ENCODE assay signal across 8 mouse cellular contexts in genomic region chr11:117792281-117792888, GRCm38 (mm10). TPM values are rescaled to one million over a fixed set of nuclear protein-coding genes. Genes with fewer than 3 reads are reported as not detected.
DNase-seq lines count a peak whose midpoint lies in the region; ATAC-seq and TF ChIP-seq lines count a peak whose summit lies in the region.

No protein-coding gene starts in this region.

- H3K4me2 ChIP-seq in heart, embryonic 11.5 days, result peak overlapping the region; percentile 66

- H3K36me3 ChIP-seq in heart, embryonic 11.5 days (ENCODE audit: control insufficient read depth, insufficient read depth, low read length), result no peaks in the 10 kb centered on the region
- H3K36me3 ChIP-seq in spleen, adult 2 months (ENCODE audit: control insufficient read depth, insufficient read depth, low read length), result no peaks in the 10 kb centered on the region

- no peak for TF ChIP-seq CTCF in lung, adult 2 months (IDR thresholded peaks at IDR 0.05; ENCODE audit: insufficient read depth, low read length)
- no peak for TF ChIP-seq CTCF in spleen, adult 2 months (IDR thresholded peaks at IDR 0.05; ENCODE audit: extremely low read depth, insufficient read depth, insufficient read length, insufficient replicate concordance)

- no peak overlapping the region for H3K27ac ChIP-seq in heart, embryonic 11.5 days (ENCODE audit: low read depth, low read length)
- peak overlapping the region; percentile 85 for H3K27ac ChIP-seq in spleen, adult 2 months (ENCODE audit: insufficient read depth, low read length)

- peaks cover 13% of the 10 kb centered on the region; the same call in 1 of the 2 replicates for H3K27me3 ChIP-seq in heart, embryonic 11.5 days (ENCODE audit: control insufficient read depth, insufficient read depth, low read length)
- no peaks in the 10 kb centered on the region for H3K27me3 ChIP-seq in spleen, adult 2 months (ENCODE audit: control insufficient read depth, insufficient read depth, low read length)

- H3K9me3 ChIP-seq in heart, embryonic 11.5 days (replicated peaks; ENCODE audit: control insufficient read depth, low read length), result no peaks in the 10 kb centered on the region

- DNase-seq in heart, postnatal 36 days, result no peak
- DNase-seq in c-Kit-positive CD71-positive TER-119-positive erythroid progenitor cells, embryonic 14.5 days (ENCODE audit: low spot score), result peak; percentile 90
- DNase-seq in kidney, adult 11 months, result peak; percentile 92
- DNase-seq in lung, adult 2 months, result peak; percentile 75
- DNase-seq in spleen, adult 2 months (ENCODE audit: low read depth in 1 of 2, low spot score in 2 of 2), result peak in 1 of 2 experiments; percentile 83
- DNase-seq in left cerebral cortex, adult 8-10 months (ENCODE audit: low spot score in 2 of 2), result no peak
- no peak for DNase-seq in cerebellum, postnatal 25 days

- peak overlapping the region; percentile 27 for H3K4me3 ChIP-seq in heart, embryonic 11.5 days (ENCODE audit: low read depth, low read length)
- peak overlapping the region; percentile 8 for H3K4me3 ChIP-seq in lung, adult 2 months (replicated peaks; ENCODE audit: extremely low read depth, low read depth, low read length)
- peak overlapping the region; percentile 16; the same call in 1 of the 2 replicates for H3K4me3 ChIP-seq in spleen, adult 2 months (ENCODE audit: extremely low read depth, insufficient read depth, insufficient read length)

- intact Hi-C loops in heart, postnatal 36 days (cut with DNase I), result no loop called here

- peak overlapping the region; percentile 52 for H3K9ac ChIP-seq in heart, embryonic 11.5 days (ENCODE audit: low read depth, low read length)

- peak; percentile 80 for ATAC-seq in heart, embryonic 11.5 days (replicated peaks; ENCODE audit: insufficient number of reproducible peaks, low FRiP score, low TSS enrichment)

- 7% methylated on average over 22 of the region's 22 CpGs for WGBS in heart, embryonic 11.5 days (ENCODE audit: insufficient replicate concordance)
- WGBS in lung, adult 2 months, result 34% methylated on average over 22 of the region's 22 CpGs
- WGBS in spleen, adult 2 months, result 14% methylated on average over 22 of the region's 22 CpGs

- H3K4me1 ChIP-seq in heart, embryonic 11.5 days (ENCODE audit: control insufficient read depth, insufficient read depth, low read length), result peaks cover 21% of the 10 kb centered on the region
- H3K4me1 ChIP-seq in lung, adult 2 months (ENCODE audit: control insufficient read depth, insufficient read depth, low read length), result peaks cover 3% of the 10 kb centered on the region; the same call in 1 of the 2 replicates
- peaks cover 26% of the 10 kb centered on the region; the same call in 1 of the 2 replicates for H3K4me1 ChIP-seq in spleen, adult 2 months (ENCODE audit: control insufficient read depth, insufficient read depth, insufficient read length)

- TF ChIP-seq POLR2A in lung, adult 2 months (IDR thresholded peaks at IDR 0.05; ENCODE audit: borderline replicate concordance, extremely low read depth, low read depth, low read length), result no peak
- TF ChIP-seq POLR2A in spleen, adult 2 months (IDR thresholded peaks at IDR 0.05; ENCODE audit: low read depth, low read length), result no peak

RNA-seq across cellular contexts. Expression of gene 6030468B19Rik, which starts 5.1 kb away (rescaled TPM):
- 3.2 and 3.9 TPM in 2 replicates for polyA plus RNA-seq in heart, embryonic 11.5 days (2014; fragmentation: Nextera tagmentation; extraction: Ambion mirVana)
- not detected for total RNA-seq in heart, postnatal 36 days (2021)
- polyA plus RNA-seq in lung, adult 2 months (2012; rRNA removed), result 0.18 and 0.33 TPM in 2 replicates
- 7.6 and 7.9 TPM in 2 replicates for polyA plus RNA-seq in spleen, adult 2 months (2012; rRNA removed)
- under 1 TPM in 1 of 4 experiments, not detected in 3; 0.34 TPM for total RNA-seq in left cerebral cortex, adult 8-10 months (2022)

RNA-seq across cellular contexts. Expression of gene Tmc6, which starts 10.4 kb away (rescaled TPM):
- polyA plus RNA-seq in heart, embryonic 11.5 days (2014; fragmentation: Nextera tagmentation; extraction: Ambion mirVana), result 23.8 and 26.2 TPM in 2 replicates
- 10 to 100 TPM; 11.2 to 18.4 TPM for total RNA-seq in heart, postnatal 36 days (2021)
- 55.7 and 56.0 TPM in 2 replicates for polyA plus RNA-seq in lung, adult 2 months (2012; rRNA removed)
- 119 and 136 TPM in 2 replicates for polyA plus RNA-seq in spleen, adult 2 months (2012; rRNA removed)
- 10 to 100 TPM; 10.2 to 12.3 (median 11.4) TPM for total RNA-seq in left cerebral cortex, adult 8-10 months (2022)

RNA-seq across cellular contexts. Expression of gene Tmc8, which starts 10.5 kb away (rescaled TPM):
- 4.4 and 4.5 TPM in 2 replicates for polyA plus RNA-seq in heart, embryonic 11.5 days (2014; fragmentation: Nextera tagmentation; extraction: Ambion mirVana)
- total RNA-seq in heart, postnatal 36 days (2021), result 1 to 10 TPM; 4.0 to 4.1 TPM
- polyA plus RNA-seq in lung, adult 2 months (2012; rRNA removed), result 12.0 and 12.8 TPM in 2 replicates
- polyA plus RNA-seq in spleen, adult 2 months (2012; rRNA removed), result 90.1 and 127 TPM in 2 replicates
- total RNA-seq in left cerebral cortex, adult 8-10 months (2022), result 1 to 10 TPM in 2 of 4 experiments, under 1 TPM in 2; 0.50 to 1.3 (median 0.83) TPM

RNA-seq across cellular contexts. Expression of gene Gm20708, which starts 17.1 kb away (rescaled TPM):
- polyA plus RNA-seq in heart, embryonic 11.5 days (2014; fragmentation: Nextera tagmentation; extraction: Ambion mirVana), result 0.34 and 0.62 TPM in 2 replicates
- 1 to 10 TPM in 1 of 2 experiments, not detected in 1; 1.1 TPM for total RNA-seq in heart, postnatal 36 days (2021)
- polyA plus RNA-seq in lung, adult 2 months (2012; rRNA removed), result 0.06 TPM in 1 of 2 replicates, not detected in the other
- polyA plus RNA-seq in spleen, adult 2 months (2012; rRNA removed), result 0.25 TPM in 1 of 2 replicates, not detected in the other
- 1 to 10 TPM in 3 of 4 experiments, under 1 TPM in 1; 0.91 to 3.0 (median 1.8) TPM for total RNA-seq in left cerebral cortex, adult 8-10 months (2022)

RNA-seq across cellular contexts. Expression of gene Syngr2, which starts 17.1 kb away (rescaled TPM):
- polyA plus RNA-seq in heart, embryonic 11.5 days (2014; fragmentation: Nextera tagmentation; extraction: Ambion mirVana), result 78.7 and 79.2 TPM in 2 replicates
- 100 to 1,000 TPM; 109 to 119 TPM for total RNA-seq in heart, postnatal 36 days (2021)
- 180 and 191 TPM in 2 replicates for polyA plus RNA-seq in lung, adult 2 months (2012; rRNA removed)
- polyA plus RNA-seq in spleen, adult 2 months (2012; rRNA removed), result 188 and 245 TPM in 2 replicates
- 10 to 100 TPM; 12.2 to 23.8 (median 17.1) TPM for total RNA-seq in left cerebral cortex, adult 8-10 months (2022)

Comparison
In these comparisons a context has a peak if more than half of its experiments do, and no peak if none do; other contexts are left out.
1. DNase-seq: peak in c-Kit-positive CD71-positive TER-119-positive erythroid progenitor cells, embryonic 14.5 days (single experiment), kidney, adult 11 months (single experiment) and lung, adult 2 months (single experiment); none in heart, postnatal 36 days (0 of 2), left cerebral cortex, adult 8-10 months (0 of 2) and cerebellum, postnatal 25 days (0 of 2).
2. Peak in every context shown above with its lines, with median percentiles within 50 percentile points of each other: H3K4me3 ChIP-seq.